Mouse (Mus musculus) c-Kit-negative CD71-positive TER-119-positive erythroid progenitor cells, embryonic 14.5 days (primary cell): ENCODE data around the gene Ubr2.

Experiments used
- DNase-seq: peaks from one replicate; pipeline ENCODE4 v3.0.0-alpha.2; 2013; ENCODE audit warnings: low read depth, low spot score

Ubr2 gene

DNA sequence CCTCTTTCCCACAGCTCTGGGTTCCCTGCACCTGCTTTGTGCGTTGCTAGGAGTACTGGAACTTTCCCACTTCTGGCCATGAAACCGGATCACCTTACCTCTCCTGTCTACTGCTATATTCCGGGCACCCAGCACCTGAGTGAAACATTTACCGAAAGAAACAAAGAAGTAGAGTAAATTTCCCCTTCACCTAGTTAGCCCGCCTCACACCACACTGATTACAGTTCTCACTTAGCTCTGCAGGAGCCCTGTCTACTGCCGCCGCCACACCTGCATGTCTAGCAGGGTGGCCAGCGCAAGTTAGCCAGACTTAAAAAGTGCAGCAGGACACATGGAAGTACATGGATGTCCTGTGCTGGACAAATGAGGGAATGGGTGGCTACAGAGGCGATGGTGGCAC, 127.2 kb downstream of the Ubr2 start:
- DNase-seq, result no peak

- no peak for DNase-seq
Observed at GRCm38 (mm10) chr17:46881728-46882127, 128.6 kb downstream of the Ubr2 start.

GRCm38 (mm10) chr17:46880322-46880721, 130.0 kb downstream of the Ubr2 start:
- DNase-seq, result no peak

DNA sequence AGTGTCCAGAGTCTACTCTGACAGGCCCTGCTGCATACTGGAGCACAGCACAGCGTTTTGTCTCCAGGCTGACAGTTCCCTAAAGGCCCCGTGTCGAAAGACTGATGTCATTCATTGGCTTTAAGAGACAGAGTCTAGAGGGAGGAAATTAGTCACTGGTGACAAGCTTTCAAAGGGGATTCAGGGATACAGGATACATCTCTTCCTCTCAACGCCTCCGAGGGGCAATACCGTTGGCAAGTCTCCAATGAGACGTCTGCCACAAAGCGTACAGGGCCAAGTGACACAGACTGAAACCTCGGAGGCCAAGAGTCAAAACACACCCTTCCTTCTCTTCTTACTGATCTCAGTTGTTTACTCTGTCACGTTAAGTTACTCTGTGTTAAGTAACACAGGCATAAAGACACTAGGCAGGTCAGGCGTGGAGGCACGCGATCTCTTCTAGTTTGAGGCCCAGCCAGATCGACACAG, 130.5 kb downstream of the Ubr2 start:
- no peak for DNase-seq
